Mouse (Mus musculus) ES-E14 (cell line): ENCODE measurements around the gene Nup107. TPM values are rescaled to one million over a fixed set of nuclear protein-coding genes. Genes with fewer than 3 reads are reported as not detected.

Experiments used
- DNase-seq: peaks from one replicate; pipeline ENCODE4 v3.0.0-alpha.2; 2013; ENCODE audit warnings: low read depth, low spot score
- H3K27ac ChIP-seq: 2 replicates; pipeline ENCODE4 v1.5.1; 2012; ENCODE audit warnings: low read depth, mild to moderate bottlenecking, low read length, moderate library complexity, mixed read lengths; ENCODE audit not compliant: poor library complexity, insufficient read depth, severe bottlenecking
- H3K36me3 ChIP-seq: 2 replicates; pipeline ENCODE4 v1.6.1; 2012; ENCODE audit warnings: mild to moderate bottlenecking, low read length, moderate library complexity, mixed read lengths; ENCODE audit not compliant: control insufficient read depth, poor library complexity, insufficient read depth, severe bottlenecking
- H3K4me1 ChIP-seq, 2 experiments: fragments of 150-350 bp in 1 of 2; sonication (generic) in 1 of 2; 2 replicates each; pipeline ENCODE4 v1.6.1; 2012; ENCODE audit warnings: low read length in 2 of 2, mild to moderate bottlenecking in 1 of 2, mixed read lengths in 1 of 2; ENCODE audit not compliant: control insufficient read depth in 2 of 2, insufficient read depth in 2 of 2, poor library complexity in 1 of 2
- H3K4me3 ChIP-seq, 2 experiments: fragments of 150-350 bp in 1 of 2; sonication (generic) in 1 of 2; 2 replicates each; pipeline ENCODE4 v1.5.1; 2012; ENCODE audit warnings: low read length in 2 of 2, low read depth in 1 of 2, mild to moderate bottlenecking in 1 of 2, mixed read lengths in 1 of 2; ENCODE audit not compliant: insufficient read depth in 1 of 2, poor library complexity in 1 of 2, severe bottlenecking in 1 of 2
- H3K9ac ChIP-seq: 2 replicates; pipeline ENCODE4 v1.6.1; 2012; ENCODE audit warnings: low read depth, mild to moderate bottlenecking, low read length, mixed read lengths; ENCODE audit not compliant: poor library complexity, insufficient read depth, severe bottlenecking
- H3K9me3 ChIP-seq: fragments of 150-350 bp; sonication (generic); 2 replicates; pipeline ENCODE4 v1.6.1; 2012; ENCODE audit warnings: low read depth, mild to moderate bottlenecking, low read length; ENCODE audit not compliant: control insufficient read depth, insufficient read depth
- CHD2 ChIP-seq: IDR thresholded peaks from 2 replicates; pipeline ENCODE4 v1.6.1; 2014; ENCODE audit warnings: mild to moderate bottlenecking, low read depth, low read length, inconsistent platforms
- HCFC1 ChIP-seq: IDR thresholded peaks from 2 replicates; pipeline ENCODE4 v1.6.1; 2012; ENCODE audit warnings: low read length, inconsistent platforms, borderline replicate concordance; ENCODE audit not compliant: insufficient read depth
- MAFK ChIP-seq: IDR thresholded peaks from 2 replicates; pipeline ENCODE4 v1.6.1; 2014; ENCODE audit warnings: mild to moderate bottlenecking, low read depth, low read length, inconsistent platforms; ENCODE audit not compliant: insufficient read depth
- ZC3H11A ChIP-seq: IDR thresholded peaks from 2 replicates; pipeline ENCODE4 v1.6.1; 2012; ENCODE audit warnings: low read depth, mild to moderate bottlenecking, inconsistent platforms, low read length, borderline replicate concordance
- ZNF384 ChIP-seq: IDR thresholded peaks from 2 replicates; pipeline ENCODE4 v1.6.1; 2012; ENCODE audit warnings: low read depth, low read length, inconsistent platforms
- in situ Hi-C, 2 experiments: fragments of 600-800 bp; cut with MboI; formaldehyde crosslinking; loops; one replicate each; pipeline ENCODE4 v1.15.1; 2025; ENCODE audit warnings: low sequenced_read_pairs in 2 of 2, inconsistent platforms in 1 of 2; ENCODE audit not compliant: unreplicated experiment in 2 of 2
- total RNA-seq: library from RNA; depleted of rRNA; stranded (reverse); fragments of 300-350 nt; gene quantifications from 2 replicates; pipeline ENCODE4 v1.2.3, GENCODE M21; 2012

Gene Nup107
- total RNA-seq, 1 experiment: 80.8 TPM

DNA sequence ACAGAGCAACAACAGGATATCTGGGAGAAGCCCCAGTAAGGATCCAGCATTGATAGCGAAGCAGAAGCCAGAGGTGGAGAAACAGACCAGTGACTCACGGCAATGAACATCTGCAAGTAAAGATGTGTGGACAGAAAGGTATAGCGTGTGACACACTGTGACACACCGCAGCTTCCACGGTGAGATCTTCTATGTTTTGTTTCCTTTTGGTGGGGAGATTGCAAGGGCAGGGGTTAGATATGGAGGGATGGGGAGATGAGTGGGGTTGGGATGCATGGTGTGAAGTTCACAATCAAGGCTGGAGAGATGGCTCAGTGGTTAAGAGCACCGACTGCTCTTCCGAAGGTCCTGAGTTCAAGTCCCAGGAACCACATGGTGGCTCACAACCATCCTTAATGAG lies 62.4 kb downstream of the Nup107 start:
- DNase-seq: no peak
- Histone ChIP-seq H3K4me3 (no peak overlapping the region), H3K9ac (no peak overlapping the region), H3K27ac (no peak overlapping the region), H3K9me3 (no peaks in the 10 kb centered on the region), H3K4me1 (peaks cover 0 to 2% of the 10 kb centered on the region in 2 experiments; a peak in 1 of 4 replicates), H3K36me3 (no peaks in the 10 kb centered on the region)
- TF ChIP-seq ZC3H11A (no peak), HCFC1 (no peak)
- in situ Hi-C loops: no loop called here

GRCm38 (mm10) chr10:117729139-117729814 lies 63.2 kb downstream of the Nup107 start:
- Histone ChIP-seq H3K27ac (no peak overlapping the region), H3K36me3 (no peaks in the 10 kb centered on the region), H3K9me3 (no peaks in the 10 kb centered on the region), H3K4me1 (peaks cover 0 to 2% of the 10 kb centered on the region in 2 experiments; a peak in 1 of 4 replicates), H3K9ac (no peak overlapping the region), H3K4me3 (no peak overlapping the region)
- TF ChIP-seq MAFK: no peak
- no peak for TF ChIP-seq ZNF384
- no peak for TF ChIP-seq HCFC1
- no peak for TF ChIP-seq ZC3H11A
- no peak for TF ChIP-seq CHD2
- no peak for DNase-seq
- in situ Hi-C loops: no loop called here

DNA sequence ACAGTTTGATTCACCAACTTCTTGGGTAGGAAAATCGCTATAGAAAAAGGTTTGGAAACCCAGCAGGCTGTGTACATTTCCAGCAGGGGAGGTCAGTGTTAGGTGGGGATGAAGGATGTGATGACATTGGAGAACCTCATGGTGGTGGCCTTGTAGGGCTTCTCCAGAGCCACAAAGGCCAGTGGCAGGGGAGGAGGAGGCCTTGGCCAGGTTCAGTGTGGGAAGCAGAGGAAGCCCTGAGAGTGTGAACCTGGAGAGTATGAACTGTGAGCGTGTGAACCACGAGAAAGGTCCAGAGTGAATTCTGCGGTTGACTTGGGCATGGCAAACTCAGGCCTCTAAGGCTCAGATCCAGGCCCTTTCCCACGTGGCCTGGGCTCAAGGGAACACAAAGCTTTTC lies 63.9 kb downstream of the Nup107 start:
- Histone ChIP-seq H3K4me1 (peaks cover 0 to 2% of the 10 kb centered on the region in 2 experiments; a peak in 1 of 4 replicates), H3K36me3 (no peaks in the 10 kb centered on the region), H3K9ac (no peak overlapping the region), H3K9me3 (no peaks in the 10 kb centered on the region), H3K4me3 (no peak overlapping the region), H3K27ac (no peak overlapping the region)
- TF ChIP-seq ZC3H11A: no peak
- TF ChIP-seq MAFK: no peak
- no peak for TF ChIP-seq HCFC1
- no peak for TF ChIP-seq CHD2
- TF ChIP-seq ZNF384: no peak
- DNase-seq: no peak
- in situ Hi-C loops: no loop called here

DNA sequence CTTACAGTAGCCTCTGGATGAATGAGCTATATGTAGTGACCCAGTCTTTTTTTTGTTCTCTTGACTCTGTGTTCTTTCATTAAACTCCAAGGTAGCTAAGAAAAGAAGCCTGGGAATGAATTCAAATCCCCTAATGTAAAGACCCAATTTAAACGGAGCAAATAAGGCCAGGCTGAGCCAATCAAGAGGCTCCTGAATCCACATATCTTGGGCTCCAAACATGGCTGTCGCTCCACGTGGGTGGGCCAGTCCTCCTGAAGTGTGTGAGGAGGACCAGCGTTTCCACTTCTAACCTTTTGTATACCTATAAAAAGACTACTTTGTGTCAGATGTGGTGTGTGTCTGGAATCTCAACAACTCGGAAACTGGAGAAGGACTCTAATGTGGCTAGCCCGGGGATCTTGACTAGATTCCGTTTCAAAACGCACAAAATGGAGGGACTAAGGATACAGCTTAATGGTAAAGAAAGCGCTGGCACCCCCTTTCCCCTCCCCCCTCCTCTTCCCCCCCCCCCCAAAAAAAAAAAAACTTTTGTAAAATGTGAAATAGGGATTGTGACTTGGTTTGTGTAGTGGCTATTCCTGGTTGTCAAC lies 64.9 kb downstream of the Nup107 start:
- no peaks in the 10 kb centered on the region for H3K36me3 ChIP-seq
- in situ Hi-C loops: no loop called here
- TF ChIP-seq ZNF384 (no peak), MAFK (no peak), ZC3H11A (no peak), HCFC1 (no peak), CHD2 (no peak)
- H3K27ac ChIP-seq: no peak overlapping the region
- H3K9me3 ChIP-seq: no peaks in the 10 kb centered on the region
- no peak overlapping the region for H3K9ac ChIP-seq
- peaks cover 0 to 2% of the 10 kb centered on the region in 2 experiments; a peak in 1 of 4 replicates for H3K4me1 ChIP-seq
- no peak overlapping the region for H3K4me3 ChIP-seq
- no peak for DNase-seq
